Mouse (Mus musculus) heart, embryonic 10.5 days (tissue): ENCODE data around the gene Ogfod2. TPM values are rescaled to one million over a fixed set of nuclear protein-coding genes. Genes with fewer than 3 reads are reported as not detected.

Source experiments
- polyA plus RNA-seq: library from polyadenylated mRNA; unstranded; fragments of >200 nt; fragmentation: Nextera tagmentation; extraction: Ambion mirVana; gene quantifications from 2 replicates; pipeline ENCODE4 v1.2.1, GENCODE M21; 2016

The Ogfod2 gene
- polyA plus RNA-seq, 1 experiment from 2014 or later, result 19.6 TPM

Other genes starting within 250 kb of the Ogfod2 start
- not detected in 2 replicates for gene Hcar2, start 246.8 kb upstream of the Ogfod2 start, polyA plus RNA-seq
- not detected in 2 replicates for gene Hcar1, start 232.3 kb upstream of the Ogfod2 start, polyA plus RNA-seq
- 107 and 144 TPM in 2 replicates for gene Denr, start 205.1 kb upstream of the Ogfod2 start, polyA plus RNA-seq
- 2.4 and 2.7 TPM in 2 replicates for gene Gm43518, start 184.9 kb upstream of the Ogfod2 start, polyA plus RNA-seq
- 3.7 and 5.7 TPM in 2 replicates for gene Ccdc62, start 181.6 kb upstream of the Ogfod2 start, polyA plus RNA-seq
- gene Hip1r, start 138.7 kb upstream of the Ogfod2 start, polyA plus RNA-seq, result 6.5 and 8.4 TPM in 2 replicates
- 54.0 and 61.4 TPM in 2 replicates for gene Vps37b, start 80.0 kb upstream of the Ogfod2 start, polyA plus RNA-seq
- 0.89 and 2.4 TPM in 2 replicates for gene Abcb9, start 16.5 kb upstream of the Ogfod2 start, polyA plus RNA-seq
- 86.9 and 116 TPM in 2 replicates for gene Arl6ip4, start 3.8 kb downstream of the Ogfod2 start, polyA plus RNA-seq
- 4.8 and 6.1 TPM in 2 replicates for gene Pitpnm2, start 137.5 kb downstream of the Ogfod2 start, polyA plus RNA-seq
- gene Mphosph9, start 215.7 kb downstream of the Ogfod2 start, polyA plus RNA-seq, result 15.6 and 20.5 TPM in 2 replicates
- 22.1 and 22.9 TPM in 2 replicates for gene 2810006K23Rik, start 215.8 kb downstream of the Ogfod2 start, polyA plus RNA-seq